Mouse (Mus musculus): ENCODE data around the gene Ccdc177. TPM values are rescaled to one million over a fixed set of nuclear protein-coding genes. Genes with fewer than 3 reads are reported as not detected.
"Not testable (repeated sequence)": the region's sequence is repeated elsewhere in the genome, so short reads cannot be mapped to it uniquely, and the experiment has no call there.

The Ccdc177 gene
- polyA plus RNA-seq, 1 experiment from 2014 or later = 7.8 TPM

DNA sequence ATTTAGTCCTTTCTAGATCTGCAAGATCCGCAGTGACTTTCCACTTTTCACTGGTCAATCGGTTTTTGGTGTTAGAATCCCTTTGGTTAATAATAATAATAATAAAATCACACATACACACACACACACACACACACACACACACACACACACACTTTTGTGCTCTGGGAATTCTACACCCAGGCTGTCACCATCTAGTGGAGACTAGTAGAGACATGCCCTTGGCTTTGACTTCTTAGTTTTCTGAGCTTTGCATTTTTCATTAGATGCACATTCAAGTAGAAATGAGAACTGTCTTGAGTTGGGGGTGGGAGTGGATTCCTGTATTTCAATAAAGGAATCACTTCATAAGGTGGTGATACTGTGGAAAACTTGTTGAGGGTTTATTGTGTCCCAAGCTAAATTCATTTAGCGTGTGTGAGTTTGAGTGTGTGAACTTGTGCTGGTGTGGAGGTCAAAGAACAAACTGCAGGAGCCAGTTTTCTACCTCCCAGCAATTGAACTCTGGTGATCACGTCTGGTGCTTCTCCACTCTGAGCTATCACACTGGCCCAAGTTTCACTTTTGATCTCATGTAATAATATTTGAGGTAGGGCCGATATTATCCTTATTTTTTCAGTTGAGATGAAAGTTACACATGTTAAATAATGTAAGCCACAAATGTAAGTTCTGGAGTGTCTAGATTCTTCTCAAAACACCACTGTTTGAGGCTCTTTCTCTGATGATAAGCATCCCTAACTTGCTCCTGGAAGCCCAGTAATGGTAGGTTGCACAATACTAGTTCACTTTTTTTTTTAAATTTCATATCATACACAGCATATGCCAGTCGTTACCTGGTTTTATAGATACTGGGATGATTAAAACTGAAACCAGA, 31.3 kb upstream of the Ccdc177 start:
- ATAC-seq (ENCODE audit: low FRiP score, low read depth) = no peak
- H3K27me3 ChIP-seq = peaks cover 8% of the 10 kb centered on the region; the same call in 1 of the 2 replicates
- H3K9me3 ChIP-seq = no peaks in the 10 kb centered on the region
- H3K9ac ChIP-seq (replicated peaks) = peak overlapping the region; percentile 94
- 41% methylated on average over 6 of the region's 6 CpGs for WGBS
- peak overlapping the region; percentile 93 for H3K4me3 ChIP-seq
- H3K36me3 ChIP-seq = no peaks in the 10 kb centered on the region
- H3K4me1 ChIP-seq = peaks cover 31% of the 10 kb centered on the region
- H3K4me2 ChIP-seq (replicated peaks) = peak overlapping the region; percentile 83
- H3K27ac ChIP-seq (replicated peaks) = no peak overlapping the region

DNA sequence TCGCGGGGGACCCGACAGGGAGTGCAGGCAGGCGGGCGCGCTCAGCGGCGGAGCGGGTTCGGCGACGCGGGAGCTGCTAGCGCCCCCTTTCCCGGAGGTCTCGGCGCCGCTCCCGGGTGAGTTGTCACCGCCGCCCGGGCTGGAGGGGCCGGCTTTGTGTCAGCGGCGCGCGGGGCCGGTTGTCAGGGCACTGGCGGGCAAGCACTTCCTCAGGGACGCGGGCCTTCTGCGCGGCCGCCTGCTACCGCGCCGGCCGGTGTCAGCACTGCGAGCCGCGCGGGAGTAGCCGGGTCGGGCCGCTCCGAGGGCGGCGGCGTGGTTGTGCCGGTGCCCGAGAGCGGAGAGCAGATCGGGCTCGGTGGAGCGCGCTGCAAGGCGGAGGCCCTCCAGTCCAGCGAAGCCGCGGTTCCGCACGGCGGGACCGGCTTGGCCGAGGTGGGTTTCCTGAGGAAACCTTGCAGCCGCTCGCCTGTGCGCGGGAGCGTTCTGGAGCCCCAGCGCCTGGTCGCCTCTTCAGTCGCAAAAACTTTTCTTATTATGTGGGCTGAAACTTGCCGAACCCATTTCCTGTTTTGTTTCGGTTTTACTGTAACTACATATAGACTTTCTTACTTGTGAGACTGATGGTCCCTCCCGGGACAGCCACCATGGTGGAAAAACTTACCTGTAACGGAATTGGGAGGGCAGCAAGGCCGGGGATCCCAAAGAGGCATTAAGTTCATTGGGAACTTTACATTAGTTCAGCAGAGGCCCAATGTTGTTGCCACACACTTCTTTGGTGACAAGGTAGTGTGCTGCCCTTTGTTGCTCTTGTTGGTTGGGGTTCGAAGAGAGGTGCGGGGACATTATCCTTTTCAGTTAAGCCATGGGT, 30.4 kb upstream of the Ccdc177 start:
- H3K4me2 ChIP-seq (replicated peaks) = peak overlapping the region; percentile 83
- ATAC-seq (ENCODE audit: low FRiP score, low read depth) = peak; percentile 83; the same call in 1 of the 2 replicates
- H3K36me3 ChIP-seq = no peaks in the 10 kb centered on the region
- under 1% methylated on average over 74 of the region's 80 CpGs for WGBS
- H3K4me1 ChIP-seq = peaks cover 31% of the 10 kb centered on the region
- peak overlapping the region; percentile 98 for H3K27ac ChIP-seq (replicated peaks)
- H3K9ac ChIP-seq (replicated peaks) = peak overlapping the region; percentile 94
- peak overlapping the region; percentile 93 for H3K4me3 ChIP-seq
- H3K27me3 ChIP-seq = peaks cover 8% of the 10 kb centered on the region; the same call in 1 of the 2 replicates
- H3K9me3 ChIP-seq = no peaks in the 10 kb centered on the region

DNA sequence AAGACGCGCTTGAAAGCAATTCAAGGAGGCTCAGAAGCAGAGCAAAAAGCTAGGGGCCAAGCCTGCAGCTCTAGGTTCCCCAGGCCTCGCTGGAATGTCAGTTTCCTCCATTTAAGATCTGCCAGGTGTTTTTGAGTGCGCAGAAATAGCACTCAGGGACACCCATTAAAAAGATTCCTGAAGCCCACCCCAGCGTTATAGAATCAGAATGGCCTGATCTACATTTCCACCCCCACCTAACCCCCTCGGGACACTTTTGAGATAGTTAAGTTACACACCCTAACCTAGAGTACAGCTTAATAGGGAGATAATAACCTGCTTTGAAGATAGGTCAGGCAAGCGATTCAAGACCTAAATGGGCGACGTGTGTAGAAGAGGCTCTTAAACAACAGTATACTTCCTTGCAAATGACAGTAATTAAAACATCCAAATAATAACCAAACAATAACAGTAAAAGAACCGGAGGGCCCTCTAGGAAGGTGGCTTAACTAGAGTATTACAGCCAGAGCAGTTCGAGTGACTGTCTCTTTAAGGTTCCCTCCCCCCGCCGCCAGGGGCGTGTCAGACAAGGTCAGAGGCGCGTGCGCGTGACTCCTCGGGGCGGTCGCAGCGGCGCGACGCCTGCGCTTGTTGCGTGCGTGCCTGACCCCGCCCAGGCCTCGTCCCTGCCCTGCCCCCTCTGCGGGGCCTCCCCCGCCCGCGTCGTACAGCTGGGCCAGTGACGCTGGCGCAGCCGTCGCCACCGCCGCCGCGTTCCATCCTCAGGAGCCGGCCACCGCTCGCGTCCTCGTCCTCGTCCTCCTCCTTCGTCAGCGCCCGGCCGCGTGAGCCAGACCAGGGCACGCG, 29.6 kb upstream of the Ccdc177 start, which contains the start of gene Susd6:
Gene Susd6, plus strand, starts transcription at position 662 of the 846 bp plus-strand sequence.
- 3% methylated on average over 48 of the region's 56 CpGs for WGBS

DNA sequence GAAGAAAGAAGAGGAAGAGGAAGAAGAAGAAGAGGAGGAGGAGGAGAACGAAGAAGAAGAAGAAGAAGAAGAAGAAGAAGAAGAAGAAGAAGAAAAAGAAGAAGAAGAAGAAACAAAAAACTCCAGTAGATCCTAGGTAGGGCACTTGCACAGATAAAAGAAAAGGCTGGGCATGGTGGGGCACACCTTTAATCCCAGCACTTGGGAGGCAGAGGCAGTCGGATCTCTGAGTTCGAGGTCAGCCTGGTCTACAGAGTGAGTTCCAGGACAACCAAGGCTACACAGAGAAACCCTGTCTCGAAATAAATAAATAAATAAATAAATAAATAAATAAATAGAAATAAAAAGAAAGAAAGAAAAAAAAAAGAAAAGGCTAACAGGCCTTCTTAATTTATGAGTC, 28.8 kb upstream of the Ccdc177 start:
- not testable (repeated sequence) for H3K9me3 ChIP-seq; H3K27ac ChIP-seq (replicated peaks); H3K36me3 ChIP-seq; H3K27me3 ChIP-seq; H3K9ac ChIP-seq (replicated peaks); ATAC-seq (ENCODE audit: low FRiP score, low read depth); H3K4me2 ChIP-seq (replicated peaks); H3K4me3 ChIP-seq
- H3K4me1 ChIP-seq = peaks cover 26% of the 10 kb centered on the region
- 86% methylated on average over 4 of the region's 4 CpGs for WGBS

More for the DNA sequence above, 29.6 kb upstream of the Ccdc177 start, which contains the start of gene Susd6:
- H3K4me3 ChIP-seq = peak within 1 kb of the TSS; percentile 93
- no peaks in the 10 kb centered on the region for H3K9me3 ChIP-seq
- peak within 1 kb of the TSS; percentile 83 for H3K4me2 ChIP-seq (replicated peaks)
- peaks cover 8% of the 10 kb centered on the region; the same call in 1 of the 2 replicates for H3K27me3 ChIP-seq
- H3K9ac ChIP-seq (replicated peaks) = peak within 1 kb of the TSS; percentile 94
- peak within 1 kb of the TSS; percentile 98 for H3K27ac ChIP-seq (replicated peaks)
- H3K36me3 ChIP-seq = no peaks in the 10 kb centered on the region
- H3K4me1 ChIP-seq = peaks cover 27% of the 10 kb centered on the region
- peak; percentile 99 for ATAC-seq (ENCODE audit: low FRiP score, low read depth)

DNA sequence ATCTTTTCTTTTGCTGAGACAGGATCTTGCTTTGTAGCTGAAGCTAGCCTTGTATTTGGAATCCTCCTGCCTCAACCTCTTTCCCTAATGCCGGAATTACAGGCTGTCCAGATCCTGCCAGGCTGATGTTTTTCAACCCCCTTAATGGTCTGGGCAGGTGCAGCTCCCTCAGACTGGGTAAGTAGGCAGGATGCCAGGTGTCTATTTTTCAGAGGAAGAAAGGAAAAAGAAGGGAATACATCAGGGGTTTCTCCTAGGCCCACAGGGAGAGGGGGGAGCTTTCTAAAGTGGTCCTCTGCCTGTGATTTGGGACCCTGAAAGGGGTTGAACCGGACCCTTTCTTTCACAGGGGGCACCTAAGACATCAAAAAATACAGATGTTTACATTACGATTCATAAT, 27.7 kb upstream of the Ccdc177 start:
- no peak for ATAC-seq (ENCODE audit: low FRiP score, low read depth)
- Histone ChIP-seq H3K36me3 (no peaks in the 10 kb centered on the region), H3K27me3 (peaks cover 8% of the 10 kb centered on the region; the same call in 1 of the 2 replicates), H3K4me3 (no peak overlapping the region), H3K9me3 (no peaks in the 10 kb centered on the region), H3K4me1 (peaks cover 24% of the 10 kb centered on the region), H3K27ac (replicated peaks) (no peak overlapping the region), H3K9ac (replicated peaks) (no peak overlapping the region), H3K4me2 (replicated peaks) (no peak overlapping the region)
- 86% methylated on average over 3 of the region's 3 CpGs for WGBS

DNA sequence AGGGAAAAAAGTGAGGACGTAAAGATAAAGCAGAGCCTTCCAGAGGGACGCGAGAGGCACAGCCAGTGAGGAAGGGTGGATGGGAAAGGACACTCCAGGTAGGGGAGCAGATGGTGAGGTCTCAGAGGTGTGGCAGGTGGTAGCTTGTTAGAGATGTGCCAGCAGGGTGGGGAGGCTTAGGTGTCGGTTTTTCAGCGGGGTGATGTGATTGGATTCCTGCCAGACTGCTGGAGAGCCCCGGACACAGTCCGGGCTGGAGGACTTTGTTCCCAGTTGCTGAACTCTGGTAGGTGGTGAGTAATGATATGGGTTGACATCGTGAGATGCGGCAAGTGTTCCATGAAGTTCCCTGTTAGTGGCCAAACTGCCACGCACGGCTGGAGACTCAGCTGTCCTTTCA, 27.1 kb upstream of the Ccdc177 start:
- 61% methylated on average over 11 of the region's 11 CpGs for WGBS
- Histone ChIP-seq H3K27me3 (peaks cover 8% of the 10 kb centered on the region; the same call in 1 of the 2 replicates), H3K9ac (replicated peaks) (no peak overlapping the region), H3K27ac (replicated peaks) (no peak overlapping the region), H3K36me3 (no peaks in the 10 kb centered on the region), H3K4me2 (replicated peaks) (no peak overlapping the region), H3K9me3 (no peaks in the 10 kb centered on the region), H3K4me1 (peaks cover 20% of the 10 kb centered on the region), H3K4me3 (no peak overlapping the region)
- no peak for ATAC-seq (ENCODE audit: low FRiP score, low read depth)

DNA sequence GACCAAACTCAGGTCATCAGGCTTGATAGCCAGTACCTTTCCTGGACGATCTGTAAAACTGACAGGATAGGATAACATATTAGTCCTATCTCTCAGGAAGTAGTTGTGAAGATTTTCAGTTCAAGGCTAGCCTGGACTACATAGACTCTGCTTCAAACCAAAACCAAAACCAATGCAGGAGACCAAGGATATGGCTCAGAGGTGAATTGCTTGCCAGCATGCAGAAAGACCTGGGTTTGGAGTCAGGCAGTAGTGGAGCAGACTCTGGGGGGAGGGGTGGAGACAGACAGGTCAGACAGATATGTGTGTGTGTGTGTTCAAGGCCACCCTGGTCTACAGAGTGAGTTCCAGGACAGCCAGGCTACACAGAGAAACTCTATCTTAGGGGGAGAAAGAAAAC, 26.1 kb upstream of the Ccdc177 start:
- no peak overlapping the region for H3K4me3 ChIP-seq
- 77% methylated on average over 1 of the region's 1 CpGs for WGBS
- H3K27ac ChIP-seq (replicated peaks) = no peak overlapping the region
- H3K27me3 ChIP-seq = peaks cover 8% of the 10 kb centered on the region; the same call in 1 of the 2 replicates
- H3K9ac ChIP-seq (replicated peaks) = no peak overlapping the region
- no peak for ATAC-seq (ENCODE audit: low FRiP score, low read depth)
- peaks cover 11% of the 10 kb centered on the region for H3K4me1 ChIP-seq
- no peaks in the 10 kb centered on the region for H3K36me3 ChIP-seq
- no peaks in the 10 kb centered on the region for H3K9me3 ChIP-seq
- no peak overlapping the region for H3K4me2 ChIP-seq (replicated peaks)

GRCm38 (mm10) chr12:80785597-80785996, 25.1 kb upstream of the Ccdc177 start:
- Histone ChIP-seq H3K4me3 (no peak overlapping the region), H3K27me3 (peaks cover 8% of the 10 kb centered on the region; the same call in 1 of the 2 replicates), H3K4me2 (replicated peaks) (no peak overlapping the region), H3K4me1 (peaks cover 6% of the 10 kb centered on the region), H3K27ac (replicated peaks) (no peak overlapping the region), H3K9ac (replicated peaks) (no peak overlapping the region), H3K9me3 (no peaks in the 10 kb centered on the region), H3K36me3 (no peaks in the 10 kb centered on the region)
- WGBS = 89% methylated on average over 4 of the region's 4 CpGs
- no peak for ATAC-seq (ENCODE audit: low FRiP score, low read depth)

- Histone ChIP-seq H3K27ac (replicated peaks) (no peak overlapping the region), H3K36me3 (no peaks in the 10 kb centered on the region), H3K9me3 (no peaks in the 10 kb centered on the region), H3K4me3 (no peak overlapping the region), H3K4me2 (replicated peaks) (no peak overlapping the region), H3K4me1 (peaks cover 5% of the 10 kb centered on the region), H3K27me3 (peaks cover 8% of the 10 kb centered on the region; the same call in 1 of the 2 replicates), H3K9ac (replicated peaks) (no peak overlapping the region)
- ATAC-seq (ENCODE audit: low FRiP score, low read depth) = no peak
- 82% methylated on average over 5 of the region's 5 CpGs for WGBS
Observed at GRCm38 (mm10) chr12:80785005-80785404, 24.5 kb upstream of the Ccdc177 start.

DNA sequence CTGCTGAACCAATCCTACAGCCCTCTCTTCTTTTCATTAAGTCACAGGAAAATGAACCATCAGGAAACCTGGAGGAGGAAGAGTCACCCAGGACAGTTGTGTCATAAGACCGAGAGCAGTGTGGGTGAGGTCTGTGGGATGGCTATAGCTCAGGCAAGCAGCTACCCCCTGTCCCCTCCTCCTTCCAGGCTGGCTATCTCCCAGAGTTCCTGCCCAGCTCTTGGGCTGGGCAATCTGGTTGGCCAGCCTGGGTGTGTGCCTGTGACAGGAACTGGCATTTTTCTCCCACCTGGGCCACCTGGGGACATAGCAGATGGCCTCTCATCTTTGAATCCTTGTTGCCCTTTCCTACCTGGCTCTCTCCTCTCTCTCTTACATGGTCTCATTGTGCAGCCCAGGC, 23.4 kb upstream of the Ccdc177 start:
- no peak overlapping the region for H3K4me2 ChIP-seq (replicated peaks)
- H3K27me3 ChIP-seq = peaks cover 8% of the 10 kb centered on the region; the same call in 1 of the 2 replicates
- 65% methylated on average over 1 of the region's 1 CpGs for WGBS
- H3K9me3 ChIP-seq = no peaks in the 10 kb centered on the region
- ATAC-seq (ENCODE audit: low FRiP score, low read depth) = no peak
- H3K4me3 ChIP-seq = no peak overlapping the region
- no peaks in the 10 kb centered on the region for H3K36me3 ChIP-seq
- H3K4me1 ChIP-seq = no peaks in the 10 kb centered on the region
- no peak overlapping the region for H3K9ac ChIP-seq (replicated peaks)
- no peak overlapping the region for H3K27ac ChIP-seq (replicated peaks)

DNA sequence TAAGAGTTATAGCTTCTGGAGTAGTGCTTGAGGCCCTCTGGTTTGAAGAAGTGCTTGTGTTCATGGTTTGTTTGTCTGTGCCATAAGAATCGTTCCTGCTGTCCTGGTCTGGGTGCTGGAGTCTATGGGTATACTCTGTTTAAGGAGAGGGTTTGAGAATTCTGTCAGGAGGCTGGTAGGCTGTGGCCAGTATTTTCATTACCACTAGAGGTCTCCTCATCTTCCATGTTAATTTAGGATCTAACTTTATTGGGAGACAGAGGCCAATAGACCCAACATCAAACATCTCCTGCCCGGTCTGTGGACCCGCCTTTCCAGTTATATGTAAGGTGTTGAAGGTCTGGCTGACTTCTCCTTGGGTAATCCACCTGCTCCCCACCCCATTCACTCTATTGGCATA, 22.4 kb upstream of the Ccdc177 start:
- H3K27ac ChIP-seq (replicated peaks) = no peak overlapping the region
- ATAC-seq (ENCODE audit: low FRiP score, low read depth) = no peak
- H3K4me1 ChIP-seq = no peaks in the 10 kb centered on the region
- H3K4me3 ChIP-seq = no peak overlapping the region
- H3K9me3 ChIP-seq = no peaks in the 10 kb centered on the region
- no peak overlapping the region for H3K4me2 ChIP-seq (replicated peaks)
- no peaks in the 10 kb centered on the region for H3K36me3 ChIP-seq
- no peak overlapping the region for H3K9ac ChIP-seq (replicated peaks)
- peaks cover 4% of the 10 kb centered on the region; the same call in 1 of the 2 replicates for H3K27me3 ChIP-seq
- WGBS = 56% methylated on average over 3 of the region's 3 CpGs

All from midbrain, embryonic 12.5 days (tissue).